Mouse (Mus musculus): Measurements from ENCODE around the gene Mettl5.
A peak's percentile ranks its signal among the peaks of the same experiment; 100 is the strongest.

The Mettl5 gene

DNA sequence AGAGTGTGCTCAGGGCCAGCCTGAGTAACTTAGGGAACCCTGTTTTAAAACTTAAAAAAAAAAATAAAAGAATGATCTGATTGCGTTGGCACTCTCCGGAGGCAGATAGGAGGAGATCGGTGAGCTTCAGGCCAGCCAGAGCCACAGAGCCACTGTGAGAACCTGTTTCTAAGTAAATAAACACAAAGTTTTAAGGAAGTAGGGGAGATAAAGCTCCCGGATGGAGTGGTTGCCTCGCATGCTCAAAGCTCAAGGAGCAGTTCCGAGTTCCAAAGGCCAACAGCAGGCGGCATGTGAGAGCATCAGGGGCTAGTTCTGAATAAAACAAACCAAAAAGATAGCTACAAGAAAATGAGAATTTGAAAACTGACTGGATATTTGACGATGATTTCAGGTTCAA, 29.0 kb downstream of the Mettl5 start:
- peak; percentile 20 for DNase-seq (ENCODE audit: low spot score)

DNA sequence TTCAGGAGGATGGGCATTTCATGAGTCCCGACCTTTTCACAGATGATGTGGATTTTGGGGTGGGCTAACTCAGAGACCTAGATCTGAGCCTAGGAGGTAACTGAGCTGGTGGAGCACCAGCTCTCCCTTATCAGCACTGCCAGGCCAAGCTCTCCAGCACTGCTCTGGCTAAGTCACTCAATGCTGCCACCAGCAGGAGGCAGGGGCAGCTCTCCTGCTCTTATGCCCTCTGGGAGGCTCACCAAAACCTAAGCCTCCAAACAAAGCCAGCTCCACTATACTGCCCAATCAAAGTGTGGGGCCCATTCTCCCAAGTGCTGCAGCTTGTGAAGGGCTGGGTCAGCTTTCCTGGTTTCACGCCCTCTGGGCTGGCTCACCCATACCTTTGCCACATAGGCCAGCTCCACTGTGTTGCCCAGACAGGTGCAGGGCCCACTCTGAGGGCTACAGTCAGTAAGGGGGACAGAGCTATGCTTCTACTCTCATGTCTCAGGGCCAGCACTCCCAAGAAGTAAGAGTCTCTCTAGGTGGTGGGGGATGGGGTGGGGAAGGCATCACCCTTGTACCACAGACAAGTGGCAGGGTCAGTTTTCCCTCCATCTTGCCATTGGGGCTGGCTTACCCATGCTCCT, 33.9 kb downstream of the Mettl5 start:
- DNase-seq (ENCODE audit: low spot score) = no peak

DNA sequence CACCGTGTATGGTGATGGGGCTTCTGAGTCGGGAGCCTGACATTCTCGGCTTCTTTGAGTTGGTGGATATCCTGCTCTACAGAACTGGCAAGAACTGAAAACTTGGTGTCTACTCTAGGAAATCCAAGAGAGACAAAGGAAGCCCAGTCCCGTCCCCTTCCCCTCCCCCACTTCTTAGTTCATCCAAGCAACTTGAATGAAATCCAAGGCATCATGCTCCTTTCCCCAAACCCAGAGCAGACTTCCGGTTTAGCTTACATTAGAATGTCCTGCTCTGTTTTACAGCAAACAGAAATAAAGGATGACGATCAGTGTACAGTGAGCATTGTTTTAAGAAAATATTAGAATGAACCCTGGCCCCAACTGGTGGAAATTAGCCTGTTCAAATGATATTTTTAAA, 36.2 kb downstream of the Mettl5 start:
- no peak for DNase-seq (ENCODE audit: low spot score)

DNA sequence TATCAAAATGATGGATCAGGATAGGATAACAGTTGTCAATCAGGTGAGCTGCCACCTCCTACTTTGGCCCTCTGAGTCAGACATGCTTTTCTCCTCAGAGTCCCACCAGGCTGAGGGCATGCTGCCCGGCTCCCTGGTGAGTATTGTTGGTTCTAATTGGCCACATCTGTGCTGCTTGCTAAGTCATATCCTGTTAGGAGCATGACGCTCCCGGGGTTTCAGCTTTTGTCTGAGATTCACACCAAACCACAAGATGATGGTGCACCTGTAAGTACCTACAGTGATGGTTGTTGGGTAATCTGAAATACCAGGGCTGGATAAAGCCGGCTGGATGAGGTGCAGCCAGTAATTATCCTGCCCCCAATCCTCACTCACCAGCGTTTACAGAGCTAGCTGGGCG, 45.2 kb downstream of the Mettl5 start:
- no peak for DNase-seq (ENCODE audit: low spot score)

DNA sequence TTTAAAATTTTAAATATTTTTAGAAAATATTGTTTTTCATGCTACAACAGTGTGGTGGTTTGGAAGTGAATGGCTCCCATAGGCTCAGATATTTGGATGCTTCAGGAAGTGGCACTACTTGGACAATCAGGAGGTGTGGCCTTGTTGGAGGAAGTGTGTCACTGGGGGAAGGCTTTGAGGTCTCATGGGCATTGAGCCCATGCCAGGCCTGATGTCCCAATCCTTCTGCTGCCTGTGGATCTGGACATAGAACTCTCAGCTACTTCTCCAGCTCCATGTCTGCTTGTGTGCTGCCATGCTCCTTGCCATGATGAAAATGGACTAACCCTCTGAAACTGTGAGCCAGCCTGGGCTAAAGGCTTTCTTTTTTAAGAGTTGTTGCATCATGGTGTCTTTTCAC, 46.7 kb downstream of the Mettl5 start:
- DNase-seq (ENCODE audit: low spot score) = no peak

DNA sequence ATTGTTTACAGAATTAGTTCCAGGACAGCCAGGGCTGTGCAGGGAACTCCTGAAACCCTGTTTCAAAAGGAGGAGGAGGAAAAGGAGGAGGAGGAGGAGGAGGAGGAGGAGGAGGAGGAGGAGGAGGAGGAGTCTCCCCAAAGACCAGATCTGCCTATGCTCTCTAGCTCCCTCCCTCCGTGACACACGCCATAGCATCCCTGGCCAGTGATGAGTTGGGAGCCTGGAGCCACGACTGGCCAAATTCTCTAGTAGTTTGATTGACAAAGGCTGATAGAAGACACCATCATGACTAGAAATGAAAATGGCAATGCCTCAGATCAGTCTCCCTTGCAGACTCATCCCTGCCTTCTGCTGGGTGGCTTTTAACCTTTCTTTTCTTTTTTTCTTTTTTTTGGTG, 47.4 kb downstream of the Mettl5 start:
- DNase-seq (ENCODE audit: low spot score) = no peak

DNA sequence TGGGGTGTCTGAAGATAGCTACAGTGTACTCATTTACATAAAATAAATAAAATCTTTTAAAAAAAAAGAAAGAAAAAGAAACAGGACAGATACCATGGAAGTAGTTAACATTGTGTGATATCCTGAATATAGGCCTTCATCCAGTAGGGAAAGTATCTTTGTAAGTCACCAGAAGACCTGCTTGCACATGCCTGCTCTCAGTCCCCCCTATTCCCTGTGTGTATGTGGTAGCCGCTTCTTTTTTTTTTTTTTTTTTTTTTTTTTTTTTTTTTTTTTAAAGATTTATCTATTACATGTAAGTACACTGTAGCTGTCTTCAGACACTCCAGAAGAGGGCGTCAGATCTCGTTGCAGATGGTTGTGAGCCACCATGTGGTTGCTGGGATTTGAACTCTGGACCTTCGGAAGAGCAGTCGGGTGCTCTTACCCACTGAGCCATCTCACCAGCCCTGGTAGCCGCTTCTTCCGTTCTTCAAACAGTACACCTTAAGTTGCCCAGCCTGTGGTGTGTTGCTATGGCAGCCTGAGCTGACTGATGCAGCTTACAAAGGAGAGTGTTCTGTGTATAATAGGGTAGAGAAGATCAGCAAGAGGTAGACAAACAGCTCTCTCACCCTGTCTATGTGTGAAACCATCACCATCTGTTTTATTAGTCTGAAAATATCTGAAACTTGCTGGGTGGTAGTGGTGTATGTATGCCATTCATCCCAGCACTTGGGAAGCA, 48.0 kb downstream of the Mettl5 start:
- no peak for DNase-seq (ENCODE audit: low spot score)

DNA sequence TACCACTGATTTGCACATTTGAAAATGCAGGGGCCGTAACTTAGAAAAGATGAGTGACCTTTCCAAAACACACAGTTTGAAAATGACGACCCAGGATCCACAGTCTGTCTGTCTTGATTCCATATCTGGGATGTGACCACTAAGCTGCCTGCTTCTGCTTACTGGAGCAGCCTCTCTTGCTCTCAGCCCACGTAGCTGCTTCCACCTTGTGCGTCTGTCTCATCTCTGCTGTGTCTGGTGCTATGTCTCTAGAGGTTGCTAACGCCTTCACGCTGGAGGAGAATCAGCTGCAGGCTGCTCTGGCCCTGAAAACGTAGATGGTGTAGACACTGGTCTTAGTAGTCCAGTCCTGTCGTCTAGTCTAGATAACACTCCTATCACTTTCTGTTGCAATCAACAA, 55.3 kb downstream of the Mettl5 start:
- no peak for DNase-seq (ENCODE audit: low spot score)

DNA sequence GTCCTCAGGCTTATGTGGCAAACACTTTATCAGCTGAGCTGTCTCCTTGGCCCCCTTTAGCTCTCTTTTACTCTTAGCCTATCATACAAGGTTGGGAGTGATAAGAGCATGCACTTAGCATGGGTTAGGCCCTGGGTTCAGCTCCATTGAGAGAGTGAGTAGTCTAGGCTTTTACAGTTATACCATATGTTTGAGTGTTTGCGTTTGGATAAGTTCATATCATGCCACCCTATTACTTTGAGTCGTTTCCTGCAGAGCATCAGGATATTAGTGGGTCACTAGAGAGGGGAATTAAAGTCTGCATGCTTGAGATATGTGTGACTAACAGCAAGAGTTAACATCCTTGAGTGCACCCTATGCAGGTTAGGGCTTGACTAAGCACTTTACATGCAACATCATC, 55.7 kb downstream of the Mettl5 start:
- no peak for DNase-seq (ENCODE audit: low spot score)

DNA sequence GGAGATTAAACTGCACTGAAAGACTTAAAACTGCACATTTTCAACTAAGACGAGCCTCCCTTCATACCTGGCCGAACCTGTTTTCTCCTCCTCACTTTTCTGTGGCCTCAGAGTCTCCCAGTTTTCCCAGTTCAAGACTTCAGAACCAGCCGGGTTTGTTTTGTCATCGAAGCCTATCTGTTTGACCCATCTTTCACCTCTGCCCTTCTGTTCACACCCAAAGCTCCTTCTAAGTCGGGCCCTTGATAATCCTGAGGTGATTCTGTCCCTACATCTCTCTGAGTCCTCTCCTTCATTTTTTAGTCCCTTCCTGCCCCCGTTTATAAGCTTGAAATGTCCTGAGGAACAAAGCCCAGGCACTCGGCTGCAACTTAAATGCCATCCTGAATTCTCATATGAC, 57.4 kb downstream of the Mettl5 start:
- no peak for DNase-seq (ENCODE audit: low spot score)

DNA sequence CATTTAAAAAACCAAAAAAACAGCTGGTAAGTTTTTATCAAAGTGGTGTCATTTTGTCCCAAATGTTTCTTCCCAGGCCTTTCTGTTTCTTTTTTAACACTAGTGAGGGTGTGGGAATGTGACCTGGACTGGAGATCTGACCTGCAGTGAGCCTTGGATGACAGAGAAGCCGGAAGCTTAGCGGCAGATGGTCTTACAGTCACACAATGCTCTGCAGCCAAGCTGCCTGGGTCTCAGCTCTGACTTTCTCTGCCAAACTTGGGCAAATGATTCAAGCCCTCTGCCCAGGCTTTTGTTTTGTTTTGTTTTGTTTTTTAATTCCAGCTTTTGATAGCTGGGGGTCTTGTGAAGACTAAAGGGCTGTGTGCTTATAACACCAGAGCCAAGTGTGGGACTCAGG, 59.0 kb downstream of the Mettl5 start:
- DNase-seq (ENCODE audit: low spot score) = no peak

DNA sequence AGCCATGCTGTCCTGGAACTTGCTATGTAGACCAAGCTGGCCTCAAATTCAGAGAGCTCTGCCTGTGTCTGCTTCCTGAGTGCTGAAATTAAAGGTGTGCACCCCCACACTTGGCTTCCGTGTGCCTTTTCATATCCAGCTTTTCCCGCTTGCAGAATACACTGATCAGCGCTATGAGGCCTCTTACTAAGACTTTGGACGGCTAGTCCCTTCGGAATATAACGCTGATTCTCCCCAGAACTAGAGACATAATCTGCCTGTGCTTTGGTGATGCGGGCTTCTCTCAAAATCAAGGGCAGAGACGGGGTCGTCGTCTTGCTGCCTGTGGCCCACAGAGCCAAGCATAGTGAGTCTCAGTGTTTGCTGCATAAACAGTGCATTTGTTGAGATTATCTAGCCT, 59.5 kb downstream of the Mettl5 start:
- DNase-seq (ENCODE audit: low spot score) = no peak

DNA sequence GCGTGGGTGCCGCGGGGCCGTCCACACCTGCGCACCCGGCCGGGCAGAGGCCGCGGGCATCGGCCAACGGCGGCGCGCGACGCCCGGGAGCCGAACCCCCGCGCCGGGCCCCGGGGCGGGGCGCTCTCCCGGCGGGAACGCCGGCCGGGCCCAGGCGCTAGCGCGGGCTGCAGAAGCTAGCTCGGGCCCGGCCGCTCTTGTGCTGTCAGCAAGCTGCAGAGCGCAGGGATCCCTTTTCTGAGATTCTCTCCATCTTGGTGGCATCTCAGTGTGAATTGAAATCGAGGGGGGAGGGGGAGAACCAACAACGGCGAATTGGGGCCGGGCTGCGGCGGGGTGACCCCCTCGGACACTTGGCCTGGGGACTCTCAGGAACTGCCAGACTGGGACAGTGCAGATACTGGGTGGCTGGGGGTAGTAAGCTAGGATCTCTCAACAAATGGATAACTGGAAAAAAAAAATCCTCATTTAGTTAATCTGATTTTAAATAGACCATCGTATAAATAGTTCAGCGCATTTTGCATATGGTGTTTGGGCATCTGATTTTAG, 62.2 kb downstream of the Mettl5 start:
- DNase-seq (ENCODE audit: low spot score) = peak; percentile 38

DNA sequence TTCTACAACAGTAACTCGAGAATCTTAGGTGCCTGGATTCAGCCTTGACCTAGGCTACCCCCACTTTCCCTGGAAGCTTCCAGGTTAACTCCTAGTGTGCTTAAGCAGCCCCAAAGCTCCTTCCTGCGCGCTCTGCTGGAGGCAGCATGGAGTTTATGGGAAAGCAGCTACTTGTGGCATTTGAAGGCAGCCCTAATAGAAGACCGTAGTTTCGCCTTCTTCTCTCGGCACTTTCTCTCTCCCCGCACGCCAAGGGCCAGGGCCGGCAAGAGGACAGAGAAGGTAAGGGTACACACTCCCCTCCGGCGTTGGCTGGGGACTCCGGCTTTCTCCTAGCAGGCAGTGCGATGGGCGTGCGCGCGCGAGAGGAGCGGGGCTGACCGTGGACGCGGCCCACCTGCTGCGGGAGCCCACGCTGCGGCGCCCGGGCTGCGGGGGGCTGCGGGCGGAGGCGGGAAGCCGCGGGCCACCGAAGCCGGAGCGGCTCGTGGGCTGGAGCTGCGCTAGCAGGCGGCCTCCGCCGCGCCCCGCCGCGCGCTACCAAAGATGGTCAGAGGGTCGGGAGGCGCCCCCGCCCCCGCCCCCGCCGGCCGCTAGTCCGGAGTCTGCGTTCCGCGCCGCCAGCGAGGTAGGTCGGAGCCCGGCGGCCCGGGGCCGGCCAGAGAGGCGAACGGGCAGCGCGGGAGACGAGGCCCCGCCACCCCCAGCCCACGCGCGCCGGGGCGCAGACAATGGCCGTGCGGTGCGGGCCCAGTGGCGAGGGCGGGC, 62.9 kb downstream of the Mettl5 start:
- DNase-seq (ENCODE audit: low spot score) = peak; percentile 38

DNA sequence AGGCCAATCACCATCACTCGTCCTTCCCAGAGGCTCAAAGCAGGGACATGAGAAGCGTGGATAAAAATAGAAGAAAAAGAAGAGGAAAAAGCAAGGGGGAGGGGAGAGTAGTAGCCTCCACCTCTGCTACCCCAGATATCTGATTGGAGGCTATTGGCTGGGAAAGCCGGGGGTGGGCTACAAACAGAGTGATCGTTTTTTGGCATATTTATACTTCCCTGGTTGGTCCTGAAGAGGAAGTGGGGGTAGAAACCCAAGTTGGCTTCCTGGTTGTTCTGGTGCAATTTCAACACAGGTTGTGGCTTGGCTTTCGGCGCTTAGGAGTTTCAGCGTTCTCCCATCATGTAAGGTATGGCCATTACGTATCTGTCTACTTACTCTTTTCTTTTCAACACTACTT, 63.7 kb downstream of the Mettl5 start, which contains the start of gene Klhl23:
TSS of gene Klhl23 (plus strand) at position 234 of the 400 bp plus-strand sequence.
- no peak for DNase-seq (ENCODE audit: low spot score)

Measured in urinary bladder, postnatal 25 days (tissue).